Mouse (Mus musculus) limb, embryonic 15.5 days (tissue): ENCODE data around the gene Cnot6. TPM values are rescaled to one million over a fixed set of nuclear protein-coding genes. Genes with fewer than 3 reads are reported as not detected.

Source experiments
- ATAC-seq: fragments of 200-750 bp; cut with Nextera tagmentation; 2 replicates; pipeline ENCODE4 v1.8.0; 2017; ENCODE audit warnings: low read depth, moderate TSS enrichment; ENCODE audit not compliant: insufficient number of reproducible peaks, low FRiP score, low TSS enrichment
- H3K27ac ChIP-seq: fragments of 300-500 bp; sonication (generic); 2 replicates; pipeline ENCODE4 v1.5.1; 2015; ENCODE audit warnings: moderate library complexity, mild to moderate bottlenecking, inconsistent platforms
- H3K27me3 ChIP-seq: fragments of 300-500 bp; sonication (generic); 2 replicates; pipeline ENCODE4 v1.6.1; 2015; ENCODE audit warnings: inconsistent platforms
- H3K36me3 ChIP-seq: fragments of 300-500 bp; sonication (generic); 2 replicates; pipeline ENCODE4 v1.6.1; 2015; ENCODE audit warnings: inconsistent platforms
- H3K4me1 ChIP-seq: fragments of 300-500 bp; sonication (generic); 2 replicates; pipeline ENCODE4 v1.6.1; 2015; ENCODE audit warnings: inconsistent platforms
- H3K4me2 ChIP-seq: fragments of 300-500 bp; sonication (generic); 2 replicates; pipeline ENCODE4 v1.6.1; 2015; ENCODE audit warnings: mild to moderate bottlenecking, inconsistent platforms
- H3K4me3 ChIP-seq: fragments of 300-500 bp; sonication (generic); 2 replicates; pipeline ENCODE4 v1.5.1; 2015; ENCODE audit warnings: mild to moderate bottlenecking, inconsistent platforms
- H3K9ac ChIP-seq: fragments of 300-500 bp; sonication (generic); 2 replicates; pipeline ENCODE4 v1.6.1; 2015; ENCODE audit warnings: inconsistent platforms
- H3K9me3 ChIP-seq: fragments of 300-500 bp; sonication (generic); 2 replicates; pipeline ENCODE4 v1.6.1; 2016; ENCODE audit warnings: inconsistent platforms
- WGBS: fragments of 180-500 bp; shearing (Covaris S2); methylation state at CpG from one replicate; pipeline ENCODE4 v1.1.7; 2015; 5-methylcytosine and 5-hydroxymethylcytosine counted together
- polyA plus RNA-seq: library from polyadenylated mRNA; unstranded; fragments of >200 nt; fragmentation: Nextera tagmentation; extraction: Ambion mirVana; gene quantifications from 2 replicates; pipeline ENCODE4 v1.2.1, GENCODE M21; 2015

Gene Cnot6
- polyA plus RNA-seq, 1 experiment from 2014 or later, result 47.9 TPM

GRCm38 (mm10) chr11:49737625-49738024 is 25.1 kb upstream of the Cnot6 start:
- WGBS, result 50% methylated on average over 1 of the region's 1 CpGs
- no peak for ATAC-seq
- Histone ChIP-seq H3K27ac (no peak overlapping the region), H3K9me3 (no peaks in the 10 kb centered on the region), H3K9ac (no peak overlapping the region), H3K4me1 (no peaks in the 10 kb centered on the region), H3K4me2 (no peak overlapping the region), H3K4me3 (no peak overlapping the region), H3K27me3 (no peaks in the 10 kb centered on the region), H3K36me3 (no peaks in the 10 kb centered on the region)

- no peak overlapping the region for H3K9ac ChIP-seq
- H3K4me1 ChIP-seq, result no peaks in the 10 kb centered on the region
- H3K27me3 ChIP-seq, result no peaks in the 10 kb centered on the region
- no peaks in the 10 kb centered on the region for H3K9me3 ChIP-seq
- H3K4me3 ChIP-seq, result no peak overlapping the region
- 80% methylated on average over 11 of the region's 11 CpGs for WGBS
- H3K36me3 ChIP-seq, result no peaks in the 10 kb centered on the region
- no peak for ATAC-seq
- no peak overlapping the region for H3K27ac ChIP-seq
- H3K4me2 ChIP-seq, result no peak overlapping the region
These were observed 22.2 kb upstream of the Cnot6 start for GRCm38 (mm10) chr11:49734771-49735170.

GRCm38 (mm10) chr11:49730275-49730948 is 17.9 kb upstream of the Cnot6 start:
- no peak overlapping the region for H3K27ac ChIP-seq
- 79% methylated on average over 5 of the region's 5 CpGs for WGBS
- no peak overlapping the region for H3K9ac ChIP-seq
- H3K4me1 ChIP-seq, result no peaks in the 10 kb centered on the region
- H3K36me3 ChIP-seq, result no peaks in the 10 kb centered on the region
- H3K4me2 ChIP-seq, result no peak overlapping the region
- no peaks in the 10 kb centered on the region for H3K27me3 ChIP-seq
- no peaks in the 10 kb centered on the region for H3K9me3 ChIP-seq
- ATAC-seq, result no peak
- H3K4me3 ChIP-seq, result no peak overlapping the region

- H3K4me3 ChIP-seq, result no peak overlapping the region
- H3K4me1 ChIP-seq, result no peaks in the 10 kb centered on the region
- no peak for ATAC-seq
- H3K27ac ChIP-seq, result no peak overlapping the region
- H3K4me2 ChIP-seq, result no peak overlapping the region
- H3K36me3 ChIP-seq, result no peaks in the 10 kb centered on the region
- H3K9me3 ChIP-seq, result no peaks in the 10 kb centered on the region
- WGBS, result 15% methylated on average over 3 of the region's 3 CpGs
- H3K9ac ChIP-seq, result no peak overlapping the region
- no peaks in the 10 kb centered on the region for H3K27me3 ChIP-seq
These were observed 15.4 kb upstream of the Cnot6 start for GRCm38 (mm10) chr11:49727877-49728276.

- H3K27ac ChIP-seq, result no peak overlapping the region
- no peaks in the 10 kb centered on the region for H3K9me3 ChIP-seq
- no peak overlapping the region for H3K4me3 ChIP-seq
- no peak for ATAC-seq
- 55% methylated on average over 8 of the region's 8 CpGs for WGBS
- no peaks in the 10 kb centered on the region for H3K4me1 ChIP-seq
- no peaks in the 10 kb centered on the region for H3K36me3 ChIP-seq
- H3K27me3 ChIP-seq, result no peaks in the 10 kb centered on the region
- no peak overlapping the region for H3K9ac ChIP-seq
- H3K4me2 ChIP-seq, result no peak overlapping the region
These were observed 14.3 kb upstream of the Cnot6 start for GRCm38 (mm10) chr11:49726800-49727199.

GRCm38 (mm10) chr11:49724676-49725075 is 12.2 kb upstream of the Cnot6 start:
- H3K9ac ChIP-seq, result no peak overlapping the region
- no peak overlapping the region for H3K27ac ChIP-seq
- 50% methylated on average over 2 of the region's 2 CpGs for WGBS
- H3K27me3 ChIP-seq, result no peaks in the 10 kb centered on the region
- H3K4me2 ChIP-seq, result no peak overlapping the region
- H3K36me3 ChIP-seq, result no peaks in the 10 kb centered on the region
- no peaks in the 10 kb centered on the region for H3K9me3 ChIP-seq
- no peak overlapping the region for H3K4me3 ChIP-seq
- no peak for ATAC-seq
- no peaks in the 10 kb centered on the region for H3K4me1 ChIP-seq

GRCm38 (mm10) chr11:49723281-49723680 is 10.8 kb upstream of the Cnot6 start:
- Histone ChIP-seq H3K9me3 (no peaks in the 10 kb centered on the region), H3K27ac (no peak overlapping the region), H3K9ac (no peak overlapping the region), H3K27me3 (no peaks in the 10 kb centered on the region), H3K4me1 (no peaks in the 10 kb centered on the region), H3K36me3 (no peaks in the 10 kb centered on the region), H3K4me2 (no peak overlapping the region), H3K4me3 (no peak overlapping the region)
- 75% methylated on average over 2 of the region's 2 CpGs for WGBS
- ATAC-seq, result no peak

GRCm38 (mm10) chr11:49722692-49723091 is 10.2 kb upstream of the Cnot6 start:
- H3K4me1 ChIP-seq, result no peaks in the 10 kb centered on the region
- no peaks in the 10 kb centered on the region for H3K36me3 ChIP-seq
- H3K9me3 ChIP-seq, result no peaks in the 10 kb centered on the region
- H3K9ac ChIP-seq, result no peak overlapping the region
- H3K27me3 ChIP-seq, result no peaks in the 10 kb centered on the region
- H3K4me3 ChIP-seq, result no peak overlapping the region
- no peak overlapping the region for H3K4me2 ChIP-seq
- H3K27ac ChIP-seq, result no peak overlapping the region
- WGBS, result 65% methylated on average over 6 of the region's 6 CpGs
- no peak for ATAC-seq

- Histone ChIP-seq H3K27me3 (no peaks in the 10 kb centered on the region), H3K9ac (no peak overlapping the region), H3K4me2 (no peak overlapping the region), H3K4me3 (no peak overlapping the region), H3K4me1 (no peaks in the 10 kb centered on the region), H3K9me3 (no peaks in the 10 kb centered on the region), H3K36me3 (no peaks in the 10 kb centered on the region), H3K27ac (no peak overlapping the region)
- WGBS, result 90% methylated on average over 1 of the region's 1 CpGs
- ATAC-seq, result no peak
These were observed 8.8 kb upstream of the Cnot6 start for GRCm38 (mm10) chr11:49721358-49721757.

GRCm38 (mm10) chr11:49719466-49720151 is 7.1 kb upstream of the Cnot6 start:
- no peaks in the 10 kb centered on the region for H3K27me3 ChIP-seq
- H3K4me2 ChIP-seq, result no peak overlapping the region
- H3K4me1 ChIP-seq, result no peaks in the 10 kb centered on the region
- H3K36me3 ChIP-seq, result no peaks in the 10 kb centered on the region
- no peak overlapping the region for H3K9ac ChIP-seq
- H3K27ac ChIP-seq, result no peak overlapping the region
- H3K4me3 ChIP-seq, result no peak overlapping the region
- 90% methylated on average over 8 of the region's 8 CpGs for WGBS
- ATAC-seq, result no peak
- H3K9me3 ChIP-seq, result no peaks in the 10 kb centered on the region

- WGBS, result 23% methylated on average over 20 of the region's 20 CpGs
- Histone ChIP-seq H3K4me2 (peak overlapping the region; percentile 63), H3K36me3 (peaks cover 6% of the 10 kb centered on the region; the same call in 1 of the 2 replicates), H3K4me1 (peaks cover 24% of the 10 kb centered on the region), H3K4me3 (peak overlapping the region; percentile 97), H3K9me3 (no peaks in the 10 kb centered on the region), H3K27me3 (no peaks in the 10 kb centered on the region), H3K9ac (peak overlapping the region; percentile 39), H3K27ac (peak overlapping the region; percentile 95)
- ATAC-seq, result no peak
These were observed 1.1 kb upstream of the Cnot6 start for GRCm38 (mm10) chr11:49713336-49714334.
